Mouse (Mus musculus) spleen, postnatal 14 days (tissue): ENCODE results near the gene Msh5.

Experiments used
- DNase-seq, 2 experiments: peaks; one replicate each; pipeline ENCODE4 v3.0.0; 2021 to 2022; ENCODE audit warnings: low spot score in 2 of 2

The Msh5 gene

DNA sequence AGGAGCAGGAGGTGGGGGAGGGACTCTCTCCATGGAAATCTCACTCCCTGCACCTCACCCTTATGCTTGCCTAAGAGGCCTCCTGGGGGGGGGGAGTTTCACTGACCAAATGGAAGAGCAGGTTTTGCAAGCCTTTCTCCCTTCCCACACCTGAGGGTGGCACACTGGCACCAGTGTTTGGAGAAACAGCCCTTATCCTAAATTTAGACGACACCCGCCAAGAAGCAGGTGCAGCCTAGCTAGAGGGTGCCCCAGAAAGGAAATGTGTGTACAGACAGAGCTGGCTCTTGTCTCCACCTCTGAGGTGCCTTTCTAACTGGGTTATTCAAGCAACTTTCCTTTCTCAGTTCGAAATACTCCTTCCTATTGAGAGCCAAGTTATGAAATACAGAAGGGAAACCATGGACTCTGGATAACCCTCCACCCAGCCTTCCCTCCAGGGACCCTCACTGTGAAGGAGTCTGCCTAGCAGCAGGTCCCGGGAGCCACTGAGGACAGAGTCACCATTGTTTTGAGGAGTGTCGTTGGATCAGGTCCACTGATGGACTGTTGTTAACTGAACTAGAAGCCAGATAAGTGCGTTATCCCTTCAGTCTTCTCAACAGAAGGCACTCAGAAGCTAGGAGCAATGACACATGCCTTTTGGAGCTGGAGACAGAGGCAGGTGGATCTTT lies 24.1 kb upstream of the Msh5 start:
- DNase-seq: no peak

- DNase-seq: no peak
Measured at GRCm38 (mm10) chr17:35068213-35068914, 21.8 kb upstream of the Msh5 start.

DNA sequence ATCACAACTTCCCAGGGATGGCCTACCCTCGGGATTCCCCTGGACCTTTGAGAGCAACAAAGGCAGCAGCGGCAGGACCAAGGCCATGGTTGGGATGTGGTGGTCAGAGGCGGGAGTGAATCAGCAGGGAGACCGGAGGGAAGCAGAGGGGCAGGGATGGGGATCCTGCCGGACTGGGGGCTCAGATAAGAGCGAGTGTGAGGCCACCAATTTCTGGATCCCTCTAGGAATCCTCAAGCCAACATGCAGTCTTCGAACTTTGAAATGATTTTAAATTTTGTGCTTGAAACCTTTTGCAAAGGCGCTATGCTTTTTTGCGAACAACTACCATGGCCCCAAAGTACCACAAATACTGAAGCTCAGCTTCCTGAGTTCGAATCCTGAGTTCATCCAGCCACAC lies 19.5 kb upstream of the Msh5 start, which contains the start of gene Mpig6b:
Gene Mpig6b, minus strand, starts transcription at position 101 of the 400 bp plus-strand sequence.
- DNase-seq: no peak

- no peak for DNase-seq
Measured at GRCm38 (mm10) chr17:35064951-35065947, 18.7 kb upstream of the Msh5 start, which contains the start of gene Ly6g6c. Gene Ly6g6c, plus strand, starts transcription at chr17:35065388.

GRCm38 (mm10) chr17:35064378-35064877 lies 17.9 kb upstream of the Msh5 start:
- DNase-seq: no peak

GRCm38 (mm10) chr17:35063466-35063865 lies 16.9 kb upstream of the Msh5 start:
- no peak for DNase-seq

DNA sequence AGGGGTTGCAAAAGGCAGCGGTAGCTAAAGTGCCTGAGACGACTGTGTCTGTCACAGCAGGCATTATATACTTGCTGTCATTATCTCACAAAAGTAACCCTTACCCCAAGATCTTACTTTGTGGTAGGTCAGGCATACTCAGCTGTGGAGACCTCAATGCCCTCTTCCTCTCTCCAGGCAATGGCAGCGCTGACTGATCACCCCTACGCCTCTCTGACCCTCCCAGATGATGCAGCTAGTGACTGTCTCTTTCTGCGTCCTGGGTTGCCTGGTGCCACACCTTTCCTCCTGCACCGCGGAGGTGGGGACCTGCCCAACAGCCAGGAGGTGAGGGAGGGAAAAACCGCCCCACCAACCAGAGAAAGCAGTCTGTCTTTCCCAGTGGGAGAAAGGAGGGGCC lies 14.8 kb upstream of the Msh5 start:
- no peak for DNase-seq

- DNase-seq: no peak
Measured at GRCm38 (mm10) chr17:35060737-35061297, 14.3 kb upstream of the Msh5 start.

DNA sequence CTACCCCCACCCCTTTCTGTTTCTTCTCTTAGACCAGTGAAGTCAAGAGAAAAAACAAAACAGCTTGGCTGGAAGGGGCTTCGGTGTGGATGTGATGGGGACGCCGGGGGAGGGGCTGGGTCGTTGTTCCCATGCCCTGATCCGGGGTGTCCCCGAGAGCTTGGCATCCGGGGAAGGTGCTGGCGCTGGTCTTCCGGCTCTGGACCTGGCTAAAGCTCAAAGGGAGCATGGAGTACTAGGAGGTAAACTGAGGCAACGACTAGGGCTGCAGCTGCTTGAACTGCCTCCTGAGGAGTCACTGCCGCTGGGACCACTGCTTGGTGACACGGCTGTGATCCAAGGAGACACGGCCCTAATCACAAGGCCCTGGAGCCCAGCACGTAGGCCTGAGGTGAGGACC lies 13.5 kb upstream of the Msh5 start:
- DNase-seq: no peak

DNA sequence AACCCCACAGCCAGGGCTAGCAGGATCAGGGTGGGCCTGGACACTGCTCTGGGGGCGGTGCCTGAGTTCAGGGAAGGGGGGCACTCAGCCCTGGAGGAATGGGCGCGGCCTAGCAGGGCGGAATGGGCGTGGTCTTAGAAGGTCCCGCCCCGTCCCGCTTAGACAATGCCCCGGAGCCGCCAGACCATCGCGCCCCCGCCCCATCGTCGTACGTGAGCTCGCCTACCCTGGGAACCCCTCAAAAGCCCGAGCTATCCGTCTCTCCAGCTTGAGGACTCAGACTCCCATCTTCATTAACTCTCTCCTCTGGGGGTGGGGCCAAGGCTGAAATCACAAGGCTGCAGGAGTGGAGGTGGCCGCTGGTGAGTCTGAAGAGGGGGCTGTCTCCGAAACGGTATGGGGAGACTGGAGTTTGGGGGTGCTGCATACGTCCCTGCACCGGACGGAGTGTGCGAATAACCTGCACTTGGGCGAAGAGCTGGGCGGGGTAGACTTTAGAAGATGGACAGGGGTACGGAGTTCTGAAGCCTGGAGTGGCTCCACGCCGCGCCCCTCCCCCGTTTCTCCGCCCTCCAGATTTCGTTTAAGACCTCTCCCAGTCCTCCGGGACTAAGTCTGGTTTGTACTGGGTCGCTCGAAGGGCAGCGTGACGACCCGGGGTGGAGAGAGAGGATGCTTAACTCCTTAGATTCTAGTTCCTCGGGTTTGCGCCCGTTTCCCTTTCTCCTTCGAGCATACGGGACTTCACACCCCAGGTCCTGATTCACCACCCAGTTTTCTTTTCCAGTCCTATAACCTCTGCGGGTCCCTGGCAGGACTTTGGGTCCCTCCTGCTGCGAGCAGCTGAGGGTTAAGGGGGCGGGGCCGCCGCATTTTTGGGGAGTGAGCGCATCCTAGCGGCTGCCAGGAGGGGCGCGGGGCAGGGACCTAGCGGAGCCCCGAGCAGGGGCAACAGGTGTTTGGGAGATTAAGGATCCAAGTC lies 12.7 kb upstream of the Msh5 start, which contains the start of gene Ddah2:
Gene Ddah2, plus strand, starts transcription at position 125 of the 982 bp plus-strand sequence.
- peak; percentile 75 to 86 for DNase-seq

DNA sequence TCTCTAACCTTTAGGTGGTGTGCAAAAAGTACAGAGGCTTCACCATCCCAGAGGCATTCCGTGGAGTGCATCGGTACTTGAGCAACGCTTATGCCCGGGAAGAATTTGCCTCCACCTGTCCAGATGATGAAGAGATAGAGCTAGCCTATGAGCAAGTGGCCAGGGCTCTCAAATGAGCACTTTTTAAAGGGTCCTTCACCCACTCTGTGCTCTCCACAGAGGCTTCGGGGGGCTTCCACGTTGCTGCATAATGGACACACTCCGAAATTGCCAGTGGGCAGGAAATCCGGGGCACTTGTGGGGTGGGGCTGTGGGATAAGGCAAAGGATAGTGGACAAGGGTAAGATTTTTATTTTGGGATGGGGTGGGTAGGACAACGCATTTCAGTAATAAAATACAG lies 11.8 kb upstream of the Msh5 start:
- no peak for DNase-seq

GRCm38 (mm10) chr17:35057090-35057489 lies 10.5 kb upstream of the Msh5 start:
- DNase-seq: no peak

GRCm38 (mm10) chr17:35055691-35056495 lies 9.3 kb upstream of the Msh5 start:
- no peak for DNase-seq

DNA sequence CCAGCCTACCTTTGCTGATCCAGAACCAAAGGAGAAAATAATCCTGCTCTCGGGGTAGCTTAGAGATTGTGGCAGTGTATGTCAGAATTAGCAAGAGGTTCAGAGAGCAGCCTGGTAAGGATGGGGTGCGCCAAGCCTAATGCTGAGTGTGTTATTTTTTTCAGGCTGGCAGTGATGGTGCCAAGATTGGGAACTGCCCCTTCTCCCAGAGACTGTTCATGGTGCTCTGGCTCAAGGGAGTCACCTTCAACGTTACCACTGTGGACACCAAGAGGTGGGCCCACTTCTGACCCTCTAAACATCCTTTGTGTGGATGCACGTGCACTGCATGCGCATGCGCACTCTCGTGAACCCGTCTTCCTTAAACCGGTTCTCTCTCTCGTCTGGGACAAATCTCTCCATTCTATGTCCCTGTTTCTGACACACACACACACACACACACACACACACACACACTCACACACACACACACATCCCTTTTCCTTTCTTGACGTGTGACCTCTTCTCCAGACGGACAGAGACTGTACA lies 5.8 kb upstream of the Msh5 start:
- DNase-seq: no peak

GRCm38 (mm10) chr17:35051156-35052086 lies 4.9 kb upstream of the Msh5 start:
- peak; percentile 51 to 65 for DNase-seq

DNA sequence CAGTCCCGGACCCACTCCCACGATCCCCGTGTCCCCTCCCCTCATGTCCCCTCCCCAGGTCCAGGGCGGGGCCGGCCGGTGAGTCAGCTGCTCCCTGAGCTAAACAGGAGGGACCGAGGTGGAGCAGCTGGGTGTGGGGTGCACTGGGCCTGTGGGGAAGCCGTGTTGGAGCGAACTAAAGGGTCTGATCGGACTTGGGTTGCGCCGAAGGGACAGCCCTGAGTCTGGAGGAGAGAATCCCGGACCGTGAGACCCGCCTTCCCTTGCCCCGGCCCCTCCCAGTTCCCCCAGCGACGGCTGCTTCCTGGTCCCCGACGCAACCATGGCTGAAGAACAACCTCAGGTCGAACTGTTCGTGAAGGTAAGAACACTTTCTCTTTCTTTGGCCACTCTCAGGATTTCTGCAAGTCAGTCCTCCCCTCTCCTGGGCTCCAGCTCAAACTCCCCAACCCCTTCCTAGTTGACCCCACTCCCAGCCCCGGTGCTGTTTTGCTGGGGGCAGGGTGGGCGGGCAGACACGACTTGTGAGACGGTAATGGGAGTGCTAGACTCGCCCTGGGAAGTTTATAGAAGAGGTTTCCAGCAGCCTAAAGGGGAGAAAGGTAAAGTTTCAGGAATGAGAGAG lies 3.7 kb upstream of the Msh5 start:
- peak; percentile 65 to 66 for DNase-seq

- peak in 1 of 2 experiments; percentile 38 for DNase-seq
Measured at GRCm38 (mm10) chr17:35049561-35050016, 3.0 kb upstream of the Msh5 start, which contains the start of gene Clic1. Gene Clic1, plus strand, starts transcription at chr17:35049966.
